Mouse (Mus musculus) liver, embryonic 16.5 days (tissue): Measurements from ENCODE around the gene Ddit4. TPM values are rescaled to one million over a fixed set of nuclear protein-coding genes. Genes with fewer than 3 reads are reported as not detected.

Experiments
- ATAC-seq: fragments of 200-750 bp; cut with Nextera tagmentation; 2 replicates; pipeline ENCODE4 v1.8.0; 2017; ENCODE audit warnings: low read depth, mild to moderate bottlenecking, moderate number of reproducible peaks, moderate library complexity
- H3K27ac ChIP-seq: fragments of 300-500 bp; sonication (generic); 2 replicates; pipeline ENCODE4 v1.5.1; 2014; ENCODE audit warnings: mild to moderate bottlenecking, low read length
- H3K27me3 ChIP-seq: fragments of 300-500 bp; sonication (generic); 2 replicates; pipeline ENCODE4 v1.6.1; 2014; ENCODE audit warnings: low read depth, low read length, mixed read lengths; ENCODE audit not compliant: control insufficient read depth, insufficient read depth
- H3K36me3 ChIP-seq: fragments of 300-500 bp; sonication (generic); 2 replicates; pipeline ENCODE4 v1.6.1; 2014; ENCODE audit warnings: mild to moderate bottlenecking; ENCODE audit not compliant: control insufficient read depth, insufficient read depth
- H3K4me1 ChIP-seq: fragments of 300-500 bp; sonication (generic); 2 replicates; pipeline ENCODE4 v1.6.1; 2014; ENCODE audit warnings: low read depth, low read length, mixed read lengths; ENCODE audit not compliant: control insufficient read depth
- H3K4me2 ChIP-seq: fragments of 300-500 bp; sonication (generic); 2 replicates; pipeline ENCODE4 v1.6.1; 2014; ENCODE audit warnings: low read depth, low read length, mixed read lengths
- H3K4me3 ChIP-seq: fragments of 300-500 bp; sonication (generic); 2 replicates; pipeline ENCODE4 v1.5.1; 2014; ENCODE audit warnings: low read depth, mild to moderate bottlenecking, low read length
- H3K9ac ChIP-seq: fragments of 300-500 bp; sonication (generic); 2 replicates; pipeline ENCODE4 v1.6.1; 2014; ENCODE audit warnings: low read depth, low read length
- H3K9me3 ChIP-seq: fragments of 300-500 bp; sonication (generic); replicated peaks from 2 replicates; pipeline ENCODE4 v1.6.1; 2016; ENCODE audit warnings: low read length; ENCODE audit not compliant: control insufficient read depth
- WGBS: fragments of 180-500 bp; shearing (Covaris S2); extraction: QIAGEN DNeasy Blood & Tissue Kit; methylation state at CpG from one replicate; pipeline ENCODE4 v1.1.7; 2014; ENCODE audit not compliant: insufficient replicate concordance; 5-methylcytosine and 5-hydroxymethylcytosine counted together
- polyA plus RNA-seq: library from polyadenylated mRNA; unstranded; fragments of >200 nt; fragmentation: Nextera tagmentation; extraction: Ambion mirVana; gene quantifications from 2 replicates; pipeline ENCODE4 v1.2.1, GENCODE M21; 2015

The Ddit4 gene
- polyA plus RNA-seq, 1 experiment from 2014 or later: 6.8 TPM

GRCm38 (mm10) chr10:59908776-59909315, 42.8 kb downstream of the Ddit4 start:
- ATAC-seq: no peak
- H3K4me3 ChIP-seq: no peak overlapping the region
- H3K27me3 ChIP-seq: peaks cover 25% of the 10 kb centered on the region
- H3K36me3 ChIP-seq: no peaks in the 10 kb centered on the region
- no peak overlapping the region for H3K27ac ChIP-seq
- H3K9me3 ChIP-seq: no peaks in the 10 kb centered on the region
- H3K4me2 ChIP-seq: no peak overlapping the region
- H3K9ac ChIP-seq: no peak overlapping the region
- peaks cover 28% of the 10 kb centered on the region for H3K4me1 ChIP-seq
- 21% methylated on average over 7 of the region's 7 CpGs for WGBS

DNA sequence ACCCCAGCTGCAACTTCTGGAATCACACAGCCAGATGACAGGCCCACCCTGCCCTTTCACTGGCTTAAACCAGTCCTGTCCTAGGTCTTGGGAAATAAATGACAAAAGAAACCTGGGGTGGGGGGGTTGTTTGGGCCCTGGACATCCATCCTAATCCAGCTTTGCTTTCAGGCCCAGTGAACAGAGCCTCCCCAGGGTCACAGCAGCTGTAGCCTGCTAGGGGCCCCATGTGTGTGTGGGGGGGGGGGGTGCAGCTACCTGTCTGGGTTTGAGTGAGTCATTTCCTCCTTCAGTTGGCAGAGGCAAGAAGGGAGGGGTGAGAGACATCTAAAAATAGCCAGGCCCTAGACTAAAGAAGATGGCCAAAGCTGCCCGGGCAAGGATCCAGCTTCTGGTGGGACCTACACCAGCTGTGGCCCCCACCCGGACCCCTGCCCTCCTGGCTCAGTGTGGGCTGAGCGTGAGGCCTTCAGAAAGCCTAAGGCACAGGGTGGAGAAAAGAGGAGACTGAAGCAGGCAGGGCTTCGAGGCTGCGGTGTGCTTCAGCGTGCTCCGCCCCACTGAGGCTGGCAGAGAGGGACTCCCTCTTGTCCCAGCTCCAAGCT, 43.8 kb downstream of the Ddit4 start:
- Histone ChIP-seq H3K36me3 (no peaks in the 10 kb centered on the region), H3K27ac (peak overlapping the region; percentile 39), H3K9ac (no peak overlapping the region), H3K4me2 (no peak overlapping the region), H3K4me1 (peaks cover 28% of the 10 kb centered on the region), H3K9me3 (no peaks in the 10 kb centered on the region), H3K27me3 (peaks cover 25% of the 10 kb centered on the region), H3K4me3 (no peak overlapping the region)
- 25% methylated on average over 7 of the region's 7 CpGs for WGBS
- peak; percentile 18; the same call in 1 of the 2 replicates for ATAC-seq

DNA sequence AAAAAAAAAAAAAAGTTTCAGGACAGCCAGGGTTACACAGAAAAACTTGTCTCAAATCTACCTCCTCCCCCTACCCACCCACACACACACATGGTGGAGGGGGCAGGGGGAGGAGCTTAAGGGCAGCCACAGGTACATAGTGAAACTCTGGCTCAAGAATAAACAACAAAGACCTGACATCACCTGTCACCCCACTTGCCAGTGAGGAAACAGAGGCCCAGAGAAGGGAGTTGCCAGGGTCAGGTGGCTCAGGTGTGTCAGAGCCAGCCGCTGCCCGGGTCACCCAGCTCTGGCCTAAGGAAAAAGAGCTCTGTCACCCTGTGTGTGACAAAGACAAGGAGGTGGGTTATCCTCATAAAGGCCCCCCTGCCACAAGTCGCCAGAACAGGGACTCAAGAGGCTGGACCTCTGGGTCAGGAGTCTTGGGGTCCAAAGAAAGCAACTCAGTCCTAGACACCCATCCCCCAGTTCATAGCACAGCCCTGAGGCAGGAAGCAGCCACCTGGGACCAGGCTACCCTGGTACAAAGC, 44.5 kb downstream of the Ddit4 start:
- ATAC-seq: peak; percentile 27
- no peak overlapping the region for H3K4me3 ChIP-seq
- H3K27me3 ChIP-seq: peaks cover 25% of the 10 kb centered on the region
- H3K27ac ChIP-seq: peak overlapping the region; percentile 15; the same call in 1 of the 2 replicates
- no peaks in the 10 kb centered on the region for H3K9me3 ChIP-seq
- H3K4me1 ChIP-seq: peaks cover 28% of the 10 kb centered on the region
- no peak overlapping the region for H3K4me2 ChIP-seq
- H3K9ac ChIP-seq: no peak overlapping the region
- WGBS: 52% methylated on average over 3 of the region's 3 CpGs
- no peaks in the 10 kb centered on the region for H3K36me3 ChIP-seq

- Histone ChIP-seq H3K27ac (no peak overlapping the region), H3K4me1 (peaks cover 37% of the 10 kb centered on the region)
- 56% methylated on average over 7 of the region's 7 CpGs for WGBS
These were observed 48.5 kb downstream of the Ddit4 start for GRCm38 (mm10) chr10:59903170-59903569.

GRCm38 (mm10) chr10:59902606-59902990, 49.0 kb downstream of the Ddit4 start:
- no peak for ATAC-seq
- H3K27ac ChIP-seq: no peak overlapping the region
- H3K9ac ChIP-seq: no peak overlapping the region
- no peak overlapping the region for H3K4me2 ChIP-seq
- no peaks in the 10 kb centered on the region for H3K9me3 ChIP-seq
- 69% methylated on average over 8 of the region's 8 CpGs for whole genome bisulfite sequencing
- H3K27me3 ChIP-seq: no peaks in the 10 kb centered on the region
- no peak overlapping the region for H3K4me3 ChIP-seq
- peaks cover 37% of the 10 kb centered on the region for H3K4me1 ChIP-seq
- peaks cover 8% of the 10 kb centered on the region for H3K36me3 ChIP-seq

More at GRCm38 (mm10) chr10:59903170-59903569, 48.5 kb downstream of the Ddit4 start:
- Histone ChIP-seq H3K9ac (no peak overlapping the region; the same call in 1 of the 2 replicates), H3K4me3 (no peak overlapping the region), H3K36me3 (peaks cover 3% of the 10 kb centered on the region), H3K27me3 (no peaks in the 10 kb centered on the region), H3K4me2 (no peak overlapping the region), H3K9me3 (no peaks in the 10 kb centered on the region)
- no peak for ATAC-seq

- H3K27me3 ChIP-seq: no peaks in the 10 kb centered on the region
- no peak overlapping the region for H3K9ac ChIP-seq
- H3K27ac ChIP-seq: no peak overlapping the region
- no peak for ATAC-seq
- H3K36me3 ChIP-seq: peaks cover 13% of the 10 kb centered on the region
- no peak overlapping the region for H3K4me3 ChIP-seq
- 69% methylated on average over 8 of the region's 8 CpGs for WGBS
- H3K9me3 ChIP-seq: no peaks in the 10 kb centered on the region
- peaks cover 37% of the 10 kb centered on the region for H3K4me1 ChIP-seq
- no peak overlapping the region for H3K4me2 ChIP-seq
These were observed 49.5 kb downstream of the Ddit4 start for GRCm38 (mm10) chr10:59901986-59902605.

DNA sequence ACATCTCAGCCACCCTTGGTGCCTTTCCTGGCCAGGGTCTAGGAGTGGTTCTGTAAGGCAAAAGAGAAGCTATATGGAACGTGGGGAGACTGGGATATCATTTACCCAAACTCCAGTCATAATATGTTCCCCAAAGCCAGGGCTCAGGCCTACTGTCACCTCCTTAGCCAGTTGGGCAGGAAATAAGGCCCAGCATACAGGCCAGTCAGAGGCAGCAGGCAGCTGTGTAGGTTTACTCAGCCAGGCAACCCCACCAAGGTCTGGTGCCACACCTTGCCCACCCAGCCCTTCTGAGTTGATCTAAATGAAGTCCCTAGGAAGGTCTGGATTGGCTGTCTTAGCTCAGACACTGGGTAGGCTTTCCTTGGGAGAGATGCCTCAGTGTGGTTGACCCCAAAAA, 50.2 kb downstream of the Ddit4 start:
- Histone ChIP-seq H3K27me3 (no peaks in the 10 kb centered on the region), H3K27ac (no peak overlapping the region), H3K36me3 (peaks cover 19% of the 10 kb centered on the region), H3K4me1 (peaks cover 41% of the 10 kb centered on the region), H3K4me3 (no peak overlapping the region), H3K9me3 (no peaks in the 10 kb centered on the region), H3K9ac (no peak overlapping the region), H3K4me2 (no peak overlapping the region)
- no peak for ATAC-seq
- WGBS: 82% methylated on average over 1 of the region's 1 CpGs

- Histone ChIP-seq H3K27ac (peak overlapping the region; percentile 19; the same call in 1 of the 2 replicates), H3K4me3 (no peak overlapping the region), H3K9ac (no peak overlapping the region), H3K4me2 (no peak overlapping the region), H3K36me3 (peaks cover 24% of the 10 kb centered on the region), H3K4me1 (peaks cover 41% of the 10 kb centered on the region), H3K27me3 (no peaks in the 10 kb centered on the region), H3K9me3 (no peaks in the 10 kb centered on the region)
- ATAC-seq: no peak
- WGBS: 50% methylated on average over 4 of the region's 4 CpGs
These were observed 50.7 kb downstream of the Ddit4 start for GRCm38 (mm10) chr10:59900939-59901338.

GRCm38 (mm10) chr10:59900174-59900435, 51.5 kb downstream of the Ddit4 start:
- Histone ChIP-seq H3K27me3 (no peaks in the 10 kb centered on the region), H3K36me3 (peaks cover 32% of the 10 kb centered on the region), H3K27ac (peak overlapping the region; percentile 97), H3K9ac (peak overlapping the region; percentile 51), H3K4me3 (no peak overlapping the region), H3K4me2 (peak overlapping the region; percentile 78), H3K9me3 (no peaks in the 10 kb centered on the region), H3K4me1 (peaks cover 43% of the 10 kb centered on the region)
- 62% methylated on average over 4 of the region's 4 CpGs for WGBS
- ATAC-seq: no peak
